Mouse (Mus musculus) C2C12 (cell line): Measurements from ENCODE around the gene Twnk. TPM values are rescaled to one million over a fixed set of nuclear protein-coding genes. Genes with fewer than 3 reads are reported as not detected.
A peak's percentile ranks its signal among the peaks of the same experiment; 100 is the strongest.

ENCODE experiments used
- H3K27me3 ChIP-seq: one replicate; pipeline ENCODE4 v1.6.1; 2011; ENCODE audit not compliant: control insufficient read depth, insufficient read depth, insufficient read length
- H3K36me3 ChIP-seq: one replicate; pipeline ENCODE4 v1.6.1; 2011; ENCODE audit not compliant: control insufficient read depth, insufficient read depth
- H3K4me3 ChIP-seq: one replicate; pipeline ENCODE4 v1.5.1; 2011; ENCODE audit warnings: mild to moderate bottlenecking, control low read depth; ENCODE audit not compliant: poor library complexity, insufficient read depth, severe bottlenecking
- H3K79me2 ChIP-seq: one replicate; pipeline ENCODE4 v1.6.1; 2011; ENCODE audit not compliant: control insufficient read depth, insufficient read depth
- H3K79me3 ChIP-seq: one replicate; pipeline ENCODE4 v1.6.1; 2011; ENCODE audit warnings: low read depth, control low read depth
- H3ac ChIP-seq: one replicate; pipeline ENCODE3; 2011; ENCODE audit warnings: low read depth; ENCODE audit not compliant: control insufficient read depth, insufficient read length
- CEBPB ChIP-seq: IDR thresholded peaks from one replicate; pipeline ENCODE4 v1.6.1; 2011; ENCODE audit warnings: low read depth, mild to moderate bottlenecking, control low read depth, moderate library complexity
- CTCF ChIP-seq: IDR thresholded peaks from one replicate; pipeline ENCODE4 v1.5.1; 2011; ENCODE audit not compliant: control insufficient read depth, insufficient read depth, insufficient read length
- FOSL1 ChIP-seq: IDR thresholded peaks from one replicate; pipeline ENCODE4 v1.8.0; 2011; ENCODE audit warnings: mild to moderate bottlenecking, low read length; ENCODE audit not compliant: poor library complexity, insufficient read depth, severe bottlenecking
- MAX ChIP-seq: IDR thresholded peaks from one replicate; pipeline ENCODE4 v1.6.1; 2011; ENCODE audit warnings: mild to moderate bottlenecking, control low read depth
- MYOD1 ChIP-seq: IDR thresholded peaks from one replicate; pipeline ENCODE4 v1.6.1; 2011; ENCODE audit warnings: low read depth; ENCODE audit not compliant: control insufficient read depth, insufficient read length
- MYOG ChIP-seq: IDR thresholded peaks from one replicate; pipeline ENCODE4 v1.6.1; 2011; ENCODE audit not compliant: control insufficient read depth, insufficient read length; ENCODE audit errors: extremely low read depth
- USF1 ChIP-seq: IDR thresholded peaks from one replicate; pipeline ENCODE4 v1.6.1; 2011; ENCODE audit warnings: low read depth, mild to moderate bottlenecking, control low read depth, moderate library complexity
- polyA plus RNA-seq: library from polyadenylated mRNA; unstranded; fragments of >200 nt; fragmentation: generic; extraction: Trizol; gene quantifications from one replicate; pipeline ENCODE4 v1.2.1, GENCODE M21; 2012; ENCODE audit warnings: missing spikeins

Gene Twnk
- polyA plus RNA-seq, 1 experiment: 12.1 TPM

DNA sequence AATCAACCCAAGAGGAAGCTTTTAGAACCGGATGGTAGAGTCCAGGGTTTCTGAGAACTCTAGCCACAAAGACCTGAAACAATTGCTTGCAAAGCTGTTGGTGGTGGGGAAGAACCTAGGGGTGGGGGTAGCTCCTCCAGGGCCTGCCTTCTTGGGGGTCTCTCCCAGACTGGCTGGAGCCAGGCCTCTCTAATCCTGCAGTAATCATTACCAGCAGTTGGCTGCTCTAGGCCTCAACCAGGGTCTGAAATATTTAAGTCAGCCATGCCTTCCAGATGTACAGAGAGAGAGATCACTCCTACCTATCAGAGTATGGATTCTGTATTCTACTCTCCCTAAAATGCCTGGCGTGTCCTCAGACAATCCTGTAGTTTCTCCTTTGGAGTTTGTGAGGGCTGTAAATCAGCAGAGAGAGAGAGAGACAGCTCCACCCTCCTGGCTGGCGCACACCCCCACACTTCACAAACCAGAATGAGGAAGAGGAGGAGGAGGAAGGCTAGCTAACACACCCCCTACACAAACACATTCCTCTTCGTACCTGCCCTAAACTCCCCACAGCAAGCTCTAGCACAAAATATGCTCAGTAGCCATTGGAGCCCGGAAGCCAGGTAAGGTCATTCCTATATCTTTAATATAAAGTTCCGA, 8.2 kb downstream of the Twnk start:
- peaks cover 26% of the 10 kb centered on the region for H3K36me3 ChIP-seq
- TF ChIP-seq MYOG (no peak), MAX (no peak), CTCF (no peak), USF1 (no peak)
- peaks cover 8% of the 10 kb centered on the region for H3K79me3 ChIP-seq
- H3K27me3 ChIP-seq: no peaks in the 10 kb centered on the region
- no peak overlapping the region for H3ac ChIP-seq
- no peak overlapping the region for H3K4me3 ChIP-seq
- H3K79me2 ChIP-seq: peaks cover 20% of the 10 kb centered on the region

DNA sequence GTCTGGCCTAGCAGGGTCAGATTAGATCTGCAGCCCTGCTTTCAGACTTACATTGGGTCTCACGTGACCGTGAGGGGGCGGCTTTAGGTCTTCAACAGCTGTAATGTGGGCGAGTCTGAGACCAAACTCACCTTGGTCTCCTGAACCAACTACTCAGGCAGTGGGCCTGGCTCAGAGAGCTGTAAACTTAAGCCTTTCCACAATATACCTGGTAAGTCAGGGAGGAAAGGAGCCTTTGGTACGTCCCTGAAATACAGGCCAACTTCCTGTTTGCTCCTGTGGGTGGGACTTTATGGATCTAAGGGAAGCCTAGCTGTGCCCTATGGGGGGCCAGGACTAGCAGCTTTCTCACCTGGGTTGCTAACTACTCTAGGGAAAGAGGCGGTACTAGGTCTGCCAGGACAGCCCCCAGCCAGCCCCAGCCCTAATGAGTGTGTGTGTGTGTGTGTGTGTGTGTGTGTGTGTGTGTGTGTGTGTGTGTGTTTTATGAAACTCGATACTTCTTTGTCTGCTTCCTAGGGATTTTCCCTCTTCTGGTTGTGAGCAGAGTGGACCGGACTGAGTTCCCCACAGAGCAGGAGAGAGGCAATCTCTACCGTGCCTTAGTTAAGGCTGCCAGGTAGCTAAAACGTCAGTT, 9.0 kb downstream of the Twnk start, which contains the start of gene Lzts2:
Gene Lzts2 (plus strand): TSS at position 80 of the 637 bp plus-strand sequence.
- H3K27me3 ChIP-seq: no peaks in the 10 kb centered on the region
- H3ac ChIP-seq: peak within 1 kb of the TSS; percentile 32
- H3K36me3 ChIP-seq: peaks cover 26% of the 10 kb centered on the region
- H3K79me3 ChIP-seq: peaks cover 13% of the 10 kb centered on the region
- peak; percentile 59 for TF ChIP-seq USF1
- TF ChIP-seq CTCF: no peak
- peaks cover 22% of the 10 kb centered on the region for H3K79me2 ChIP-seq
- H3K4me3 ChIP-seq: peak within 1 kb of the TSS; percentile 38

DNA sequence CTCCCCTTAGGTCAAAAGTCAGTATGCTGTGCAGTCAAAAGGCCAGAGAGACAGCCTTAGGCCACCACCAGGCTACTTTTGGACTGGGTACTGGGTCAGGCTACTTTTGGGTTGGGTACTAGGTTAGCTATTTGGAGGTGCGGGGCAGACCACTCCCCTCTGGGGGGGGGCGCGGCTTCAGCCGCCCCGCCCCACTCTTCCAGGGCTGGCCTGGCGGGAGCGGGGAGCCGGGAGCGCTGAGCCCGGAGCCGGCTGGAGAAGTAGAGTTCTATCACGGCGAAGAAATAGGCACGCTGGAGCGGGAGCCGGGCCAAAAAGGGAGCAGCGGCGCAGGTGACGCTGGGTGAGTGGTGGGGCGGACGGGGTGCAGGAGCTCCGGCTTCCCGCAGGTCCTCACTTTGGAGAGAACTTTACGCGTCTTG, 9.5 kb downstream of the Twnk start:
- H3K79me3 ChIP-seq: peaks cover 18% of the 10 kb centered on the region
- H3K4me3 ChIP-seq: peak overlapping the region; percentile 38
- H3K27me3 ChIP-seq: no peaks in the 10 kb centered on the region
- H3K79me2 ChIP-seq: peaks cover 27% of the 10 kb centered on the region
- peak overlapping the region; percentile 32 for H3ac ChIP-seq
- TF ChIP-seq MYOD1: no peak
- no peak for TF ChIP-seq MYOG
- TF ChIP-seq USF1: no peak
- no peak for TF ChIP-seq CTCF
- TF ChIP-seq FOSL1: no peak
- no peak for TF ChIP-seq CEBPB
- TF ChIP-seq MAX: no peak
- H3K36me3 ChIP-seq: peaks cover 23% of the 10 kb centered on the region

DNA sequence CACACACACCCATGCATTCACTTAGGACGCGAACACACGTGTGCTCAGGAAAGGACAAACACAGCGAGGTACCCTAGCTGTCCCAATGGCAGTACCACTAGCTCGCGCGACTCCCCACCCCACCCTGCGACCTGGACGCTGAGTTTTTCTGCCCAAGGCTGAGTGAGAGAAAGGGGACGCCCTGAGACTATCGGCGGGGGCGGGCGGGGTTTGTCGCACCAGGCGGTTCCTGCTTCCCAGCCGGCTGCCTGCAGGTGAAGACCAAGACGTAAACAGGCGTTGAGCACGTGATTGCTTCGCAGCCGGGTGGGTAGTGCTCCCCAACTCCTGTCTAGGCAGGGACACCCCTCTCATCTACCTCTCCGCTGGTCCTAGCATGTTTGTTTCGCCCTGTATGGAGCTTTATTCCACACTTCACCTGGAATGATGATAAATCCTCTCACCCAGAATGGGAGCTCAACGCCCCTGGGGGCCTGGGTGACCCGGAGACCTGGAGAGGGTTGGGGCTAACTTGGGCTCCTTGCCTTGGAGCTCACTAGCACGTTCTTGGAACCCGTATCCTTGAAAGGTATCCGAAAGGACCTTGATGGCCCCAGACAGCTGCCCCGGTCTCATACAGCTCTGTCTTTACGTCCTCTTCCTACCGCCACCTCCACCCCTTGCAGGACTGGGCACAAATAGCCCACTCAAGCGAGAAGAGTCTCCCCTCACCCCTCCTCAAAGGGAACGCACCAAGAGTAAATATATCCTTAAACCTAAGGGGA, 10.2 kb downstream of the Twnk start:
- Histone ChIP-seq H3K79me3 (peaks cover 25% of the 10 kb centered on the region), H3K4me3 (peak overlapping the region; percentile 38), H3K27me3 (no peaks in the 10 kb centered on the region), H3K36me3 (peaks cover 17% of the 10 kb centered on the region), H3K79me2 (peaks cover 34% of the 10 kb centered on the region), H3ac (peak overlapping the region; percentile 32)
- TF ChIP-seq FOSL1: no peak
- TF ChIP-seq CTCF: no peak
- peak; percentile 65 for TF ChIP-seq USF1
- no peak for TF ChIP-seq CEBPB
- no peak for TF ChIP-seq MYOG
- no peak for TF ChIP-seq MAX
- TF ChIP-seq MYOD1: peak; percentile 31

DNA sequence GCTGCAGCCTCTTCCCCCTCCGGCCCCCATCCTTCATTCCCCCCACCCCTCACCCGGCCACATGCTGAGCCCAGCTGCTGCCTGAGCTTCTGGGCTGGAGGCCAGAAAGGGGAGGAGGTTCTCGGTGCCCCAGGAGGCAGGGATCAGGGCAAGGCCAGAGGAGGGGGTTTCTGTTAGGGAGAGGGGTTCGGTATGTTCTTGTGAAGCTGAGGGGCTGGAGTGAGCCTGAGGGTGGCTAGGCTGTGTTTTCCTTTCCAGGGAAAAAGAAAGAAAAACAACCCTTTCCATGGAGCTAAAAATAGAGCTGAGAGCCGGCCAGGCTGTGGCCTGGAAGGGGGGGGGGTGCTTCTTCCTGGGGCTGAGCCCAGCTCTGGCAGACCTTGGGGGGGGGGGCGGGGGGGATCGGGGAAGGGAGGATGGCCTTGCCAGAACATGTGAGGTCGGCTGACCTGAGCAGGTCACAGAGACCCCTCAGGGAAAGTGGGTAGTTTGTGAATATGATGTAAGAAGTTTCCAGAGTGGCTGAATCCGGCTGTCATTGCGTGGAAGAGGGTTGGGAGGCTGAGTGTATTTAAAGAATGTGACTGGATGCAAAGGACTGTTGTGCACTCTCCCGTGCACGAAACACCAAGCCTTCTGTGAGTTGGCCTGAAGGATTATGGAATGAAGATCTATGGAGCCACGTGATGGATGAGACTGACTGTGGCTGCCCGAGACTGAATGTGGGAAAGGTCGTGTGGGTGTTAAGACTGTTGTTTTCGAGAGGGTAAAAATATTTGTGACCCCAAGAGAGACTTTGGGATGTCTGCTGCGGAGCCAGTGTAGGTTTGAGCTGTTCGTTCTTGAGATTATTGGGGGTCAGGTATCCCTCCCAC, 11.1 kb downstream of the Twnk start:
- H3K79me2 ChIP-seq: peaks cover 43% of the 10 kb centered on the region
- no peaks in the 10 kb centered on the region for H3K27me3 ChIP-seq
- H3K36me3 ChIP-seq: peaks cover 15% of the 10 kb centered on the region
- H3K79me3 ChIP-seq: peaks cover 33% of the 10 kb centered on the region
- H3K4me3 ChIP-seq: peak overlapping the region; percentile 53
- H3ac ChIP-seq: peak overlapping the region; percentile 49
- TF ChIP-seq CTCF: no peak
- TF ChIP-seq USF1: peak; percentile 95
- TF ChIP-seq MYOD1: no peak
- TF ChIP-seq MAX: peak; percentile 56
- no peak for TF ChIP-seq FOSL1
- no peak for TF ChIP-seq CEBPB
- TF ChIP-seq MYOG: no peak
